Mouse (Mus musculus) 3T3-L1 (cell line): ENCODE measurements at regions not wholly inside any gene's neighbourhood (a gene's known extent, or its start where the extent isn't known, plus 50 kb on each side); places are given as distances from the start of the nearest gene placed in this dataset.

Experiments
- DNase-seq: peaks from one replicate; pipeline ENCODE4 v3.0.0-alpha.2; 2015; ENCODE audit warnings: low read depth, low spot score

DNA sequence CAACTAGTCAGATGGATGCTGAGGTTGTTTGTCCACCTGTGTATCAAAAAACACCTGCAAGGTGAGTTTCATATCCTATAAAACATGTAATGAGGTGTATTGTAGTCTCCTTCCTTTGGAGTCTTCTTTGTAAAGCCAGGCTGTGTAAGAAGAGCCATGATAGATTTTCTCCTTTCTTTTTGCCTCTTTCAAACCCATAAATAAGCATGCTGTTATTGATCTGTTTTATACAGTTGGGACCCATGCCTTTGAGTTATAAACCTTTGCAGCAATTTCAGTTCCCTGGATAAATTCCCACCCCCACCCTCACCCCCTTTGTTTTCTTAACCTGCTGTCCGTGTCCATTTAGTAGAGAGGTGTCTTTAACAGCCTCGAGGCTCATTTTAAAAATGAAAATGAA lies 131.0 kb upstream of the Rgs17 start:
- no peak for DNase-seq

DNA sequence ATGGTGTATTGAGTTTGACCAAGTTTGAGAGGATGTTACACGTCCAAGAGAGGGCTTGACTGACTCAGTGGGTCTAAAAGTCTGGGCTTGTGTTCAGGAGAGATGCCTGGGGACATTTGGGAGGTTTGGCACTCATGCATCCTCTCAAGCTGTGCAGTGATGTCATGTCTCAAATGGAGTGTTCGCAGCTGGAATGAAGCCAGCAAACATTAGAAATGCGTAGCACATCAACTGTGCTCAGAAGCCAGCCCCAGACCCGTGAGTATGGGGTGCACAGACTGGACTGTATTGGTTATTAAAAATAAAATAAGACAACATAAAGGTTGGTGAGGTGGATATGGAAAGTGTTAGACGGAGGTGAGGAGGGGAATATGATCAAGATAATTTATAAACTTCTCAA lies 121.2 kb upstream of the Rgs17 start:
- DNase-seq = no peak

DNA sequence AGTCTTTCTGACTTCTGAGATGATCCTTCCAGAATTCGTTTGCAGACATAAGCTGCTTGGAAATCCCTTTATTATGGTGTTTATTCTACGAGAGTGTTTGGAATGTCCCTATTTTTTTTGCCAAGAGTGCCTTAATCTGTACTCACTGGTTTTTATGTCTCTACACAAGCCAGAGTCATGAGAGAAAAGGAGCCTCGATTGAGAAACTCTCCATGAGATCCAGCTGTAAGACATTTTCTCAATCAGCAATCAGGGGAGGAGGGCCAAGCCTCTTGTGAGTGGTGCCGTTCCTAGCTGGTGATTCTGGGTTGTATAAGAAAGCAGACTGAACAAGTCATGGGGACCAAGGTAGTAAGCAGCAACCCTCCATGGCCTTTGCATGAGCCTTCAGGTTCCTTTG lies 117.6 kb upstream of the Rgs17 start:
- no peak for DNase-seq

DNA sequence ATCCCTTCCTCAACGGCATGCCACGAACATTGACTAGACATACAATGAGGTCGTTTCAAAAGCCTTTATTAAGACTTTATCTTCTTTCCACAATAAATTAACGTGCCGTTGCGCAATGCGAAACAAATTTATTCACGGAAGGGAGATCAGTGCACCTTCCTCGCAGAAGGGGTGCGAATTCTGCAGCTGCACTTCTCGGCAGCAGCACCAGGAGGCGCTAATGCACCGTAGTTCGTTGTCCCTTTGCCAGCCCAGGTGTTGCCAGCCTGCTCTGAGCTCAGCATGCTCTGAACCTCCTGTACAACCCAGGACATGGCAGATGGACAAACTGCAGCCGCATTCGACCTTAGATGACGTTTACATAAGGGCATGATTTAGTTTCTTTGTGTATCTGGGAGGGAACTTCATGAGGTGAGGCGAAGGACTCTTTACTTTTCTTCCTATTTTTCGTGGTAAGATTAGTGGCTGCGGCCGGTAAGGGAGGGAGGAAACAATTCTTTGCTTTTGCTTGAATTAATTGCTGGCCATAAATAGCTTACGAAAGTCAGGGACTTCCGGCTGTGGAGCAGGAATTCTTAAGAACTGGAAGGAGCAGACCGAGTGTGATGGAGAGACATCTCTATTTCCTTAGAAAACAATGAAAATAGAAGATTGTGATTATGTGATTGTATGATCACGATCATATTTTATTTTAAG lies 113.7 kb upstream of the Rgs17 start:
- peak; percentile 41 for DNase-seq

DNA sequence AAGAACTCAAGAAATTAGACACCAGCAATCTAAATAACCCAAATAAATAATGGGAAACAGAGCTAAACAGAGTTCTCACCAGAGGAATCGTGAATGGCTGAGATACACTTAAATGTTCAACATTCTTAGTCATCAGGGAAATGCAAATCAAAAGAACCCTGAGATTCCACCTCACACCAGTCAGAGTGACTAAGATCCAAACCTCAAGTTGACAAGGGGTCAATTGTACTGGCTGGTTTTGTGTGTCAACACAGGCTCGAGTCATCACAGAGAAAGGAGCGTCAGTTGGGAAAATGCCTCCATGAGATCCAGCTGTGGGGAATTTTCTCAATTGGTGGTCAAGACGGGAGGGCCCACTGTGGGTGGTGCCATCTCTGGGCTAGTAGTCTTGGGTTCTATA lies 110.3 kb upstream of the Rgs17 start:
- peak; percentile 64 for DNase-seq

DNA sequence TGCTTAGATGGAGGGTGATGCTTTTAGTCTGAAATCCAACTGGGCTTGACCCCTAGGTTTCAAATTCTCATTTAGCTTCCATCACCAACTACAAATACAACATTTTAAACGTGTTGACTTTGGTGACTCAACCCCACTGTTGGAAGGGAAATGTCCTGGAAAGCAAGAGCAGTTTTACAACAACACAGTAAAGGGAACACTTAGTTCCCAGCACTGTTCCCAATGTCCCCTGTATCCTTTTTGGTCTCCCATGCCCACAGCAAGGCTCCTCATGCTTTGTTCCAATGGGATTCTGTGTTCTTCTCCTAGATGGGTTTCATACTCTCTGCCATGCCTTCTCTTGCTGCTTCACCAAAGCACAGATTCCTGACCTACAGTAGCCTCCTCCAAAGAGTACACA lies 105.4 kb upstream of the Rgs17 start:
- no peak for DNase-seq

DNA sequence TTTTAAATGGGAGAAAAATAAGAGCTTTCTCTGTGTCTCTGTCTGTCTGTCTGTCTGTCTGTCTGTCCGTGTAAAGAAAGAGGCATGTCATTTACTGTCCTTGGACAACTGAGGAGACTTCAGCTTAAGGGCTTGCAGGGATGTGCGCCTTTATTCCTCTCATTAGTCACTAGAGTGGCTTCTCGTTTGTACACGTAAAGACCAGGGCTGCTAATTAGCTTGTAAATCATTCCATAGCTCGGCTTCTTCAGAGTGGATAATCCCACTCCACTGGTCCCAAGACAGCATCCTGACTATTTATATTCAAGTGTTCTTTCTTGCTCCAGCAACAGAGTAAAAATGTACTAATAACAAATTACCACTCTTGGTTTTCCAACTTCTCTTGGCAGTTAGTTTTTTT lies 104.1 kb upstream of the Rgs17 start:
- DNase-seq = no peak

DNA sequence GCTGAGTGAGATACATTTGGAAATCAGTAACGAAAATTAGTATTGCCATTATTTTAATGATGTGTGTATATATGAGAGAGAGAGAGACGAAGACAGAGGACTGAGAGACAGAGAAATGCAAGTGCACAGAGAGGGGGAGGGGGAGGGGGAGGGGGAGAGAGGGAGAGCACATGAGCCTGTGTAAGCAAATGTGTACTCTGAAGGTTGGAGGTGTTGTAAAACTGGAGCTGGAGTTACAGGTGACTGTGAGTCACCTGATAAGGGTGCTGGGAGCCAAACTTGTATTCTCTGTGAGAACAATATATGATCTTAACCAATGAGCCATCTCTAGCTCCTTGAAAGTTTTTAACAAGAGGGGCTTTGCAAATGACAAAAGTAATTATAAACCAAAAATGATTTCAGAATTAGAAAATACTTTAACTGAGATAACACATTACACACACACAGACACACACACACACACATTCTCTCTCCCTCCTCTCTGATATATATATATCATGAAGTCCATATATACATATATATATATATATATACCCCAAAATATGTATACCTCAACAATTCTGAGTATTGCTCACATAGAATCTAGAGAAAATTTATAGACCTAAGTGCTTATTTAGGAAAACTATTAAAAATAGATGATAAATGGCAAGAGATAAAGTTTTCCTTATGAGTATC lies 100.5 kb upstream of the Rgs17 start:
- DNase-seq = no peak

DNA sequence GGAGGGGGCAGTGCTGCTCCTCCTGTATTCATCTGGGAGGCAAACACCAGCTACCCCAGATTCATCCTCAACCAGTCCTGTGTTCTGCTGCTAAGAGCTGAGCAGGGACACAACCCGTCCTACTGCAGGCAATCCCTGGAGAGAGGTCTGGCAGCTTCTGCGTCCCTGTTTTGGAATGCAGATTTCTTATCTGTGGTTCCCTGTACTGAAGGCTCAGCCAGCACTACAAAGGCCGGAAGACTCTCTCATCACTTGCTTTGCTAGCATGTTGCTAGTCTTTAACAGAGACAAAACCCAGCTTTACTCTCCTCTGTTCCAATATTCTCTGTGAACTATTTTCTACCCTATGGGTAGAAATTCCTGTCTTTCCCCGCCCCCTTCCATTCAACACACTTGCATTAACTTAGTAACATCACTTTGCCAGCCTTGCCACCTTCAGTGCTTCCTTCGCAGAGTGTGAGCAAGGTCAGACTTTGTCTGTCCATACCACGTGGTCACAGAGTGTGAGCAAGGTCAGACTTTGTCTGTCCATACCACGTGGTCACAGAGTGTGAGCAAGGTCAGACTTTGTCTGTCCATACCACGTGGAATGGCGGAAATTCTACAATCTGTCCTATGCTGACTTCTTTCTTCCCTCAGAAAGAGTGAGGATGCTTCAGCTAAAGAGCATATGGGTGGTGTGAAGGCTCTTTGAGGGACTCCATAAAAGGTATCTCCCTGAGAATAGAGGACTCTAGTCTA lies 98.9 kb upstream of the Rgs17 start:
- no peak for DNase-seq

DNA sequence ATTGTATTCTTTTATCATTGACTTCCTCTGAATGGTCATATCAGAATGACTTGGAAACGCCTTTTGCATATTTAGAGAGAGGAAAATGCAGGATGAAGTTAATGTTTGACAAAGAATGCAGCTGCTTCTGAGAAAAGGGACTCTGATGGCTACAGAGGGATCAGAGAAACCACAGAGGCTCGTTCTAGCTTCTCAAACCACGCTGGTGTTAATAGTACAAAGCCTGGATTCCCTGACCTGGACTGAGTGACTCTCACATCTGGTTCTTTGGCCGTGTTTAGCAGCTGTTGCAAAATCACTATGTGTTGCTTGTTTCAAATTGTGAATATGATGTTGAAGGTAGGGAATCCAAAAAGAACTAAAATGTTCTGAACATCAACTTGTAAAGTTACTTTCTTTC lies 91.5 kb upstream of the Rgs17 start:
- DNase-seq = no peak

DNA sequence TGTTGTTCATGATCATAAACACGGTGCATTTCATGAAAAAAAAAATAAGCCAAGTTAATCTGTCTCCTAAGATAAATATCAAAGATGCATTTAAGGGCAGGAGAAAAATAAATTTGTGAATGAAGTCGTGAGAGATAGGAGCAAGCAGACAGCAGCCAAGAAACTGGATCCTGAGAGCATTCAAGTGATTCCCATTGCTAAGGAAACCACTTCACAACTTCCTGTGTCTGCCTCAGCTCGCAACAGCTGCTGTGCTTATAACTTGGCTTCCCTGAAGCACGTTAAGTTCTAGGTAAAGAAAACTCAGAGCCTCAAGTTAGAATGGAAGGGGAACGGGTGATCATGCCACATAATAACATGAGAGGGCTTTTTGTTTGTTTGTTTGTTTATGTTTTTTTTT lies 89.3 kb upstream of the Rgs17 start:
- no peak for DNase-seq

DNA sequence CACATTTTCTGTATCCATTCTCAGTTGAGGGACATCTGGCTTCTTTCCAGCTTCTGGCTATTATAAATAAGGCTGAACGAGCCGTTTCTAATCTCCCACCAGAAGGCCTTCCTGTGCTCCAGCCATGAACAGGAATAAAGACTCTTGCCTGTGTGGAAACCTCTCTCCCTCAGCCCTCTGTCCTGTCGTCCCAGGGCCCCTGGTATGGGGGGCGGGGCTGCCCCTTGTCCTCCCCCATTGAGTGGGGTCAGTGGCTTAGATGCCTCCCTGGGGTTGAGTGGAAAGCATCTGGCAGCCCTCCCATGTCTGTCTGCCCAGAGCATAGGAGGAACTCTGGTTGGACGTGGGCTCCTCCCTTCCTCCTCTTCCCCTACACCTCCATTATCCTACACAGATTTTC lies 88.8 kb upstream of the Rgs17 start:
- no peak for DNase-seq

DNA sequence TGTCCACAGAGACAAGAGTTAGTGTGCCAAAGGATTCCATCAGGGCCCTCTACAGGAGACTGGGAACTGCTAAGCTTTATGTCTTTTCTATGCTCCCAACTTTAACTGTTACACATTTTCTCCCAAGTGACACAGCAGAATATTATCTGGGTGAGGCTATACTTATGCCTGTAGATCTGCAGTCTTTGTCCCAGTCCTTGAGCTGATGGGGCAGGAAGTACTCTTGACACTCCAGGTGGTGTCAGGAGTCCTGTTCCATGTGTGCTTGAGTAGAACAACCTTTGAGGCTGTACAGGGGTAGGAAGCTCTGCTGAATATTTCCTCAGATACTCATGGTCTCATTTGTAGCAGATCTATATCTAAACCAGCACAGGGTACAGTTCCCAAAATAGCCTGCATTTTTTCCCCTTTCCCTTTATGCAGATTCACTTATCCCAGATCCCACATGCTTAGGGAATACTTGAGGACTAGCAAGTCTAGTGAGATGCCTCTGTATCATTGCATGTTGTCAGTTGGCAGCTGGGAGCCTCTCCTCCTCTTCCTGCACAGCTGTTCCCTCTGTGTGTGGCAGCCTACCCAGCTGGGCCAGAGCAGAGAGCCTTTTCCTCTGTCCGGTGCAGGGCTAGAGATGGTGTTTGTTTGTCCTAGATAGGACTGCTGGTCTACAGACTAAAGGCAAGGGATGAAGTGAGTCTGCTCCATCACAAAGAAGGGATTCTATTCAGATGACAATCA lies 85.2 kb upstream of the Rgs17 start:
- DNase-seq = no peak

DNA sequence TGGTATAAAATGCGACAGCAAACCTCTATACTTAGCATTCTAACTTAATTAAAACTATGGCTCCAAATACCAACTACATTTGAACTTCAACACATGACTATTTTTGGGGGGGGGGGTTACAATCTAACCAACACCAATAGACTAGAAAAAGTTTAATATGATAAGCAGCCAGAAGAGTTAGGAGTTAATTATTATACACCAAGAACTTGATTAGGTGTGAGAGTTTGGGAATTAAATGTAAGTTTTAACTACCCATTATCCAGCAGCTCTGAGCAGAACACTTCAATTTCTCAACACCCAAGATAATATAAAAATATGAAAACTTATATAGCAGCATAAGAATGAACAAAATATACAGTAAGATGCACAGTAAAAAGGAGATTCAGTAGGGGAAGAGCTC lies 59.2 kb upstream of the Rgs17 start:
- no peak for DNase-seq

DNA sequence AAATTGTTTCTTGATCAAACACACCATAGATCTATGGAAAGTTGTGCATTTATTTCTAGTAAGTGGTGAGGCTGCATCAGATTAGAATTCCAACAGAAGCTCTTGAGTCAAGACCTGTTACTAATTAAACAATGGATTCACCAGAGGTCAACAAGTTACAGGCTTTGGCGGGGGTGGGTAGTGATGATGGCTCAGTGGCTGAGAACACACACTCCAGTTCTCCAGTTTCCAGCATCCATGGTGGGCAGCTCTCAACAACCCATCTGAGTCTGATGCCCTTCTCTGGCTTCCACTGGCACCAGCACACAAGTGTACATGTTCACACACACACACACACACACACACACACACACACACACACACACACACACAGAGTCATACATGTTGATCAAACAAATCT lies 56.3 kb upstream of the Rgs17 start:
- no peak for DNase-seq
